Mouse (Mus musculus) cerebral cortex, adult 2 months (tissue): ENCODE results near the gene Gsdme.

Source experiments
- WGBS: fragments of 180-500 bp; shearing (Covaris S2); methylation state at CpG from one replicate; pipeline ENCODE4 v1.1.7; 2018; 5-methylcytosine and 5-hydroxymethylcytosine counted together

Gsdme gene

DNA sequence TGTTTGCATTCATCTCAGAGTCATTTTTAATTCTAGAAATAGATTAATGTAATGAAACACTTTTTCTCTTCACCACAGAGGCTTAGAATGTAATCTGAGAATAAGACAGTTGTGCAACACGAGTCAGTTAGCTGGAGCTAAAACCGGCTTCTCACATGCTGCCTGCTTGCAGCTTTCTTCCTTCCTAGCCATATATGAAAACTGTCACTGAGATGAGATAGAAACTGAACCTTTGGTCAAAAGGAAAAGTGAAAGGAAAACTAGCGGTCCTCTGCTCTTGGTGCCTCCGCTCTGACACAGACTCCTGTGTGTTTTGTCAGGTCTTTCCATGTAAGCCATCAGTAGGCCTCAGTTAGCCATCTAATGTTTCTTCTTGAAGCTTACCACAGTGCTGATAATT is 75.7 kb downstream of the Gsdme start:
- 66% methylated on average over 4 of the region's 4 CpGs for WGBS

DNA sequence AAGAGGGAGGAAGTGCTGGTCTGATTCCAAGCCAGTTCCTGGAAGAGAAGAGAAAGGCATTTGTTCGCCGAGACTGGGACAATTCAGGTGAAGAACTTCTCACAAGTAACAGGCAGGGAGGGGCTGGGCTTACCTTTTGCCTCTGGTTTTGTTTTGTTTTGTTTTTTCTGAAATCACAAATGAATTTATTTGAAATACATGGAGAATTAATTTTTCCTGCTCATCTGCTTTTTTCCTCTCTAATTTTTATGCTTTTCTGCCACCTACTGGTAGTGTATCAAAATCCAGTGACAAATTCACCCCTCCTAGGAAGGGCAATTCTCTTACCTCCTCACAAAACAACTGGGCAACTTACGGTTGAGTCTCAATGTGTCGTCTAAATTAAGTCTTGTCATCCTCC is 83.5 kb downstream of the Gsdme start:
- WGBS: 41% methylated on average over 4 of the region's 4 CpGs

DNA sequence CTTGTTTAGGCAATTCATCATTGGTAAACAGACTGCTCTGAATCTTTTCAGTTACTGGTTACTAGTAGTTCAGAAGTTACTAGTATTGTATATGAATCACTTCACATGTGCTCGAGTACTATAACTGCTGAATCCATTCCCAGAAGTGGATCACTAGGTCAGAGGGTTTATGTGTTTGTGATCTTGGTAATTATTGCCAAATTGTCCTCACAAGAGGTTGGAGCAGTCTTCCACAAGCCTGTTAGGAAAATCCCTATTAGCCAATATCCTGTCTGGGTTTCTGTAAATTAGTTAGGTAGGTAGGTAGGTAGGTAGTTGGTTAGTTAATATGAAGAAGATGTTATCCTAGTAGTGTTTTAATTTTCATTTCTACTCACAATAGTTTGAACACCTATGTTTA is 87.9 kb downstream of the Gsdme start:
- 96% methylated on average over 1 of the region's 1 CpGs for WGBS

DNA sequence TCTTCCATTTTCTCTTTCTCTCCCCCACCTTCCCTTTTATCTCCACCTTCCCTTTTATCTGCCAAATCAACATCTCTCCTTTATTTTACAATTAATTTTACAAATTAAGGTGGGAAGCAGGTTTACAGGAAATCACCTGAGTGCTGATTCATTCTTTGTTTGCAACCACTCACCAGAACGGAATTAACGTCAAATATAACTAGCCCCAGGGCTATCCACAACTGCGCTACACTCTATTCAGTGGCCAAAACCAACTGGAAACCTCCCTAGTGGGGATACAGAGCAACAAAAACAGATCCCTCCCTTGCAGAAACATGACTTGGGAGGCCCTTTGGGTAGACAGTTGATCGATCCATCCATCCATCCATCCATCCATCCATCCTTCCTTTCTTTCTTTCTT is 94.8 kb downstream of the Gsdme start:
- 93% methylated on average over 4 of the region's 4 CpGs for WGBS

DNA sequence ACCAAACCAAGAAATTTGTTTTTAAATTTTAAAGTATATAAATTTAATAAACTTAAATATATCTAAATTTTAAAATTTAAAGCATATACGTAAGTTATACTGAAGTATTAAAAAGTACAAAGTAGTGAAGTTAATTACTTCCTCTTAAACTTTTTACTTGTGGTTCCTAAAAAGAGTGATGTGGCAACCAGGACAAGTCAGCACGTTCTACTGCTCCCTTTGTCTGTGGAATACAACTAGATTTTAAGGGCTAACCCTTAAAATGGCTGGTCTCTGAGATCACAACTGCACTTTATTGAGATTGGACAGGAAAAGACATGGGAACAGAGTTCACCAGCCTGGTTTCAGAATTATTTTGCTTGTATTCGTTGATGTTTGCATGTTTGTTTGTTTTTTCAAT is 100.6 kb downstream of the Gsdme start:
- WGBS: 83% methylated on average over 3 of the region's 3 CpGs

DNA sequence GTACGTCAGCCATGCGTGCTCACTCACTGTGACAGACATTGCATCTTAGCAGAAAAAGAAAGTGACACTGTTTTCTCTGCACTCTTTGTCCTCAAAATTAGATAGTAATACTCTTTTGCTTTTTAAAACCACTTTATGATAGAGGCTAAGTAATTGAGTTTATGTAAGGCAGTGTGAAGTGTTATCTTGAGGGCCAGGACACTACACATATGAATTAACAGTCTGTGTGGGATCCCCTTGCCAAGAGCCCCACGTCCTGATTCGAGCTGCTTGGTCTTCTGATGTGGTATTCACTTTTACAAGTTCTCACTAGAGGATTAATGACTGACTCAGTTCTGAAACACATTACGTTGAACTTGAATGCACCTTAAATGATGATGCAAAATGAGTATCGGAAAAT is 103.8 kb downstream of the Gsdme start:
- WGBS: 74% methylated on average over 6 of the region's 6 CpGs

DNA sequence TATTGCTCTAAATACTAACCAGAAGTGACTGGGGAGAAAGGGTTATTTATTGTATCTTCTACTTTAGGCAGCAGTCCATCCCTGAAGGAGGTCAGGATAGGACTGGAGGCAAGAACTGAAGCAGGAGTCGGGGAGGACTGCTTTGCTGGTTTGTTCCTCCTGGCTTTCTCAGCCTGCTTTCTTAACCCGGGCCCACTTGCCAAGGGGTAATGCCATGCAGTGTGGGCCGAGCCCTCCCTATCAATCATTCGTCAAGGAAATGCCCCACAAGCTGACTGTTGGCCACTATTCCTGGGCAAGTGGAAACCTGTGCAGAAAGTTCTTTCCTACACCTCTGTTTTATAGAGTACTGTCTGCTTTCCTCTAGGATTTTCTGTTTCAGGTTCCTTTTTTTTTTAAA is 114.3 kb downstream of the Gsdme start:
- 79% methylated on average over 4 of the region's 4 CpGs for WGBS

DNA sequence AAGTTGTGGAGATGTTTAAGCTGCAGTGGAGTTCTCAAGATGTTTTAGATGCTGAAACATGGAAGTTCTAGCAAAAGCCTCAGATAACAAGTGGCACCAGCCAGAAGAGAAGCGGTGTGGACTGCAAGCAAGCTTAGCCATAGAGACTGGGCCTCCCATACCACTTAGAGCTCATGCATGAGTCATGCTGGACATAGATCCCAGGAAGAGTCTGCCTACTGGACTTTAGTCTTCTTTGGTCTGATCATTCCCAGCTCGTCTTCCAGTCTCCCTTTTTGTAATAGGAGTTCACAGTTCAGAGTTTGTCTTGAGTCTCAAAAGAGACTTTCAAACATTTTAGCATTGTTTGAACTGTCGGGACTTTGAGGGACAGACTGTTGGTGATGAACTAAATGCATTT is 124.1 kb downstream of the Gsdme start:
- WGBS: 75% methylated on average over 3 of the region's 3 CpGs
